Mouse (Mus musculus) erythroblast, embryonic 14.5 days (primary cell): ENCODE data around the gene Ces2b.

Source experiments
- GATA1 ChIP-seq: IDR thresholded peaks from 2 replicates; pipeline ENCODE4 v1.6.1; 2012; ENCODE audit warnings: low read length, inconsistent platforms, mixed read lengths
- TAL1 ChIP-seq: IDR thresholded peaks from 3 replicates; pipeline ENCODE4 v1.6.1; 2012; ENCODE audit warnings: low read length, inconsistent platforms, mixed read lengths

DNA sequence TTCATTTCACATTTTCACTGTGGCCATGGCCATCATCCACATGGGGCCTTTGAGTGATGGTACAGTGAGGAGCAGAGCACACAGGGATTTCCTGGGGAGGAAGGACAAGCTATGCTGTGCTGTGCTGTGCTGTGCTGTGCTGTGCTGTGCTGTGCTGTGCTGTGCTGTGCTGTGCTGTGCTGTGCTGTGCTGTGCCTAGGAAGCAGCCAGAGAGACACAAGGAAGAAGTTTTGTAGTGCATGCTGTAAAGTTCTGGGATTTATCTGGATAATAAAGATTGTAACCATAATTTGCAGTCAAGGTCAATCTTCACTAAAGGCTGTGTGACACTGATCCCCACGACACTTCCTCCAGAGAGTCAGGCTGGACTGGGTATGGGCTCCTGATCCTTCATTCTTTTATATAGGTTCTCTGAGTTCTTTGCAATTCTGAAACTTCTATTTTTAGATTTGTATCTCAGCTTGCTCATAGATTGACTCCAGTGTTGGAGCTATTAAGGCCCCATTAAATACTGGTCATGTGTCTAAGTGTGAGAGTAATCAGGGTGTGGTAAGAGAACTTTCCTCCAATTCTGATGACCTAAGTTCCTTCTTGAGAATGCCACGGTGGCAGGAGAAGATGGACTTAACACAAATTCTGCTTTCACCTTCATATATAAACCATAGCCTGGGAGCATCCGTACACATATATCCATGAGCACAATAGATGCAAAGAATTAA lies 10.1 kb downstream of the Ces2b start:
- TF ChIP-seq GATA1 (no peak), TAL1 (no peak)
